Mouse (Mus musculus) heart, embryonic 14.5 days (tissue): ENCODE results near the gene Smad9. TPM values are rescaled to one million over a fixed set of nuclear protein-coding genes. Genes with fewer than 3 reads are reported as not detected.
"Not testable (repeated sequence)": the region's sequence is repeated elsewhere in the genome, so short reads cannot be mapped to it uniquely, and the experiment has no call there.

Source experiments
- ATAC-seq: fragments of 200-750 bp; cut with Nextera tagmentation; 2 replicates; pipeline ENCODE4 v1.8.0; 2017; ENCODE audit warnings: low read depth, moderate TSS enrichment; ENCODE audit not compliant: insufficient number of reproducible peaks, insufficient read depth, low FRiP score
- H3K27ac ChIP-seq, 2 experiments: fragments of 200-500 bp in 1 of 2; fragments of 300-500 bp in 1 of 2; sonication (generic) in 1 of 2; replicated peaks in 1 of 2; 2 replicates each; pipeline ENCODE4 v1.5.1; 2012 to 2014; ENCODE audit warnings: low read depth in 2 of 2, low read length in 2 of 2, control low read depth in 1 of 2, mild to moderate bottlenecking in 1 of 2, mixed read lengths in 1 of 2; ENCODE audit not compliant: control insufficient read depth in 1 of 2, insufficient read depth in 1 of 2
- H3K27me3 ChIP-seq: fragments of 300-500 bp; sonication (generic); 2 replicates; pipeline ENCODE4 v1.6.1; 2014; ENCODE audit warnings: mild to moderate bottlenecking, low read length, control low read depth; ENCODE audit not compliant: control insufficient read depth, insufficient read depth
- H3K36me3 ChIP-seq: fragments of 300-500 bp; sonication (generic); 2 replicates; pipeline ENCODE4 v1.6.1; 2014; ENCODE audit warnings: mild to moderate bottlenecking, control low read depth, low read length, mixed read lengths; ENCODE audit not compliant: control insufficient read depth, insufficient read depth
- H3K4me1 ChIP-seq, 2 experiments: fragments of 200-500 bp in 1 of 2; fragments of 300-500 bp in 1 of 2; sonication (generic) in 1 of 2; 2 replicates each; pipeline ENCODE4 v1.6.1; 2012 to 2014; ENCODE audit warnings: low read length in 2 of 2, control low read depth in 1 of 2, mixed read lengths in 1 of 2; ENCODE audit not compliant: control insufficient read depth in 2 of 2, insufficient read depth in 2 of 2
- H3K4me2 ChIP-seq: fragments of 300-500 bp; sonication (generic); 2 replicates; pipeline ENCODE4 v1.6.1; 2014; ENCODE audit warnings: mild to moderate bottlenecking, low read length
- H3K4me3 ChIP-seq, 2 experiments: fragments of 200-500 bp in 1 of 2; fragments of 300-500 bp in 1 of 2; sonication (generic) in 1 of 2; 2 replicates each; pipeline ENCODE4 v1.5.1; 2012 to 2014; ENCODE audit warnings: low read length in 2 of 2, mild to moderate bottlenecking in 2 of 2, control low read depth in 1 of 2, low read depth in 1 of 2, moderate library complexity in 1 of 2; ENCODE audit not compliant: control insufficient read depth in 1 of 2, insufficient read depth in 1 of 2
- H3K9ac ChIP-seq: fragments of 300-500 bp; sonication (generic); 2 replicates; pipeline ENCODE4 v1.6.1; 2014; ENCODE audit warnings: mild to moderate bottlenecking, low read length
- H3K9me3 ChIP-seq: fragments of 300-500 bp; sonication (generic); 2 replicates; pipeline ENCODE4 v1.6.1; 2016; ENCODE audit warnings: low read length, control low read depth; ENCODE audit not compliant: control insufficient read depth
- WGBS: fragments of 180-500 bp; shearing (Covaris S2); extraction: QIAGEN DNeasy Blood & Tissue Kit; methylation state at CpG from one replicate; pipeline ENCODE4 v1.1.7; 2014; 5-methylcytosine and 5-hydroxymethylcytosine counted together
- polyA plus RNA-seq: library from polyadenylated mRNA; unstranded; fragments of >200 nt; fragmentation: Nextera tagmentation; extraction: Ambion mirVana; gene quantifications from 2 replicates; pipeline ENCODE4 v1.2.1, GENCODE M21; 2014

Smad9 gene
- polyA plus RNA-seq, 1 experiment from 2014 or later, result 1.4 TPM

GRCm38 (mm10) chr3:54759211-54759610, 3.8 kb downstream of the Smad9 start:
- no peak overlapping the region for H3K27ac ChIP-seq
- H3K4me3 ChIP-seq, result no peak overlapping the region
- WGBS, result 86% methylated on average over 9 of the region's 9 CpGs
- H3K9ac ChIP-seq, result no peak overlapping the region
- H3K9me3 ChIP-seq, result no peaks in the 10 kb centered on the region
- no peak overlapping the region for H3K4me2 ChIP-seq
- no peaks in the 10 kb centered on the region for H3K36me3 ChIP-seq
- peaks cover 5 to 15% of the 10 kb centered on the region in 2 experiments; a peak in 3 of 4 replicates for H3K4me1 ChIP-seq
- ATAC-seq, result no peak
- no peaks in the 10 kb centered on the region for H3K27me3 ChIP-seq

- no peak for ATAC-seq
- Histone ChIP-seq H3K27me3 (no peaks in the 10 kb centered on the region), H3K9ac (no peak overlapping the region), H3K4me3 (no peak overlapping the region), H3K36me3 (no peaks in the 10 kb centered on the region), H3K9me3 (no peaks in the 10 kb centered on the region), H3K4me1 (peaks cover 3 to 14% of the 10 kb centered on the region in 2 experiments; a peak in 2 of 4 replicates), H3K4me2 (no peak overlapping the region), H3K27ac (no peak overlapping the region)
- 73% methylated on average over 15 of the region's 15 CpGs for WGBS
Measured at GRCm38 (mm10) chr3:54760321-54761115, 5.1 kb downstream of the Smad9 start.

- H3K9ac ChIP-seq, result no peak overlapping the region
- no peak overlapping the region for H3K27ac ChIP-seq
- H3K4me2 ChIP-seq, result no peak overlapping the region
- no peaks in the 10 kb centered on the region for H3K9me3 ChIP-seq
- peaks cover 3 to 12% of the 10 kb centered on the region in 2 experiments; a peak in 2 of 4 replicates for H3K4me1 ChIP-seq
- H3K36me3 ChIP-seq, result no peaks in the 10 kb centered on the region
- H3K4me3 ChIP-seq, result no peak overlapping the region
- ATAC-seq, result no peak
- 92% methylated on average over 1 of the region's 1 CpGs for WGBS
- no peaks in the 10 kb centered on the region for H3K27me3 ChIP-seq
Measured at GRCm38 (mm10) chr3:54761258-54761657, 5.9 kb downstream of the Smad9 start.

GRCm38 (mm10) chr3:54764418-54764817, 9.0 kb downstream of the Smad9 start:
- 41% methylated on average over 18 of the region's 18 CpGs for WGBS
- 0 out of 4 replicates have a peak overlapping the region, but pooled peaks of 1 of the 2 experiments have one; percentile 4 for H3K27ac ChIP-seq
- H3K36me3 ChIP-seq, result no peaks in the 10 kb centered on the region
- peak overlapping the region; percentile 50 for H3K4me2 ChIP-seq
- H3K4me1 ChIP-seq, result peaks cover 3 to 7% of the 10 kb centered on the region in 2 experiments; a peak in 2 of 4 replicates
- H3K4me3 ChIP-seq, result peak overlapping the region; percentile 29
- ATAC-seq, result no peak
- no peaks in the 10 kb centered on the region for H3K27me3 ChIP-seq
- H3K9ac ChIP-seq, result peak overlapping the region; percentile 34
- no peaks in the 10 kb centered on the region for H3K9me3 ChIP-seq

- H3K27ac ChIP-seq, H3K9me3 ChIP-seq, H3K9ac ChIP-seq, ATAC-seq, H3K4me3 ChIP-seq, H3K4me2 ChIP-seq, H3K27me3 ChIP-seq, H3K4me1 ChIP-seq, H3K36me3 ChIP-seq: not testable (repeated sequence)
- WGBS, result 88% methylated on average over 6 of the region's 6 CpGs
Measured at GRCm38 (mm10) chr3:54765521-54765920, 10.1 kb downstream of the Smad9 start.

GRCm38 (mm10) chr3:54766034-54766433, 10.7 kb downstream of the Smad9 start:
- no peak for ATAC-seq
- Histone ChIP-seq H3K4me1 (peaks cover 3 to 7% of the 10 kb centered on the region in 2 experiments; a peak in 2 of 4 replicates), H3K4me3 (no peak overlapping the region), H3K27me3 (no peaks in the 10 kb centered on the region), H3K9me3 (no peaks in the 10 kb centered on the region), H3K27ac (no peak overlapping the region), H3K36me3 (no peaks in the 10 kb centered on the region), H3K4me2 (no peak overlapping the region), H3K9ac (no peak overlapping the region)
- 75% methylated on average over 14 of the region's 14 CpGs for WGBS

- H3K9ac ChIP-seq, result no peak overlapping the region
- no peak overlapping the region for H3K4me3 ChIP-seq
- WGBS, result 78% methylated on average over 5 of the region's 5 CpGs
- no peak for ATAC-seq
- H3K36me3 ChIP-seq, result no peaks in the 10 kb centered on the region
- H3K27ac ChIP-seq, result no peak overlapping the region
- H3K4me1 ChIP-seq, result peaks cover 3 to 7% of the 10 kb centered on the region in 2 experiments; a peak in 2 of 4 replicates
- no peak overlapping the region for H3K4me2 ChIP-seq
- no peaks in the 10 kb centered on the region for H3K9me3 ChIP-seq
- no peaks in the 10 kb centered on the region for H3K27me3 ChIP-seq
Measured at GRCm38 (mm10) chr3:54766811-54767210, 11.4 kb downstream of the Smad9 start.
